Mouse (Mus musculus) CD4-positive, CD25-positive, alpha-beta regulatory T cell, adult 9 weeks (primary cell): ENCODE measurements around the gene Lrp3. TPM values are rescaled to one million over a fixed set of nuclear protein-coding genes. Genes with fewer than 3 reads are reported as not detected.

ENCODE experiments used
- polyA plus RNA-seq: library from polyadenylated mRNA; unstranded; fragments of 100-300 nt; shearing (Covaris generic); gene quantifications from one replicate; pipeline ENCODE4 v1.2.1, GENCODE M21; 2017

The Lrp3 gene
- polyA plus RNA-seq = 2.6 TPM

DNA sequence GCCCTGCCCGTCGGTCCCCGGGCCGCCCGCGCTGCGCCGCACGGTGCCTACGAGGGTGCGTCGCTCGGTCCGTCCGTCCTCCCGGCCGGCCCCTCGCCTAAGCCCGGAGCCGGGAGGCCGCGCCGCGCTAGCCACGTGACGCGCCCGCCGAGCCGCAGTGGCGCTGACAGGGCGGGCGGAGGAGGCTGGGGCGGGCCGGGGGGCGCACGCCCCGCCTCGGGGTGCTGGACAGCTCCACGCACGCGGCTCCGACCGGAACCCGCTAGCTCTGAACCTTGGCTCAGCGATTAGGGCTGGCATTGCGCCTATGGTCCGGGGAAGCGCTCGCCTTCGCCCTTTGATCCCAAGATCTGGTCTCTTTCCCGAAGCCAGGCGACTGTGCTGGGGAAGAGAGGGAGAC, at the start of gene Lrp3:
Lrp3 (minus strand) TSS at position 274 of the 400 bp plus-strand sequence.

DNA sequence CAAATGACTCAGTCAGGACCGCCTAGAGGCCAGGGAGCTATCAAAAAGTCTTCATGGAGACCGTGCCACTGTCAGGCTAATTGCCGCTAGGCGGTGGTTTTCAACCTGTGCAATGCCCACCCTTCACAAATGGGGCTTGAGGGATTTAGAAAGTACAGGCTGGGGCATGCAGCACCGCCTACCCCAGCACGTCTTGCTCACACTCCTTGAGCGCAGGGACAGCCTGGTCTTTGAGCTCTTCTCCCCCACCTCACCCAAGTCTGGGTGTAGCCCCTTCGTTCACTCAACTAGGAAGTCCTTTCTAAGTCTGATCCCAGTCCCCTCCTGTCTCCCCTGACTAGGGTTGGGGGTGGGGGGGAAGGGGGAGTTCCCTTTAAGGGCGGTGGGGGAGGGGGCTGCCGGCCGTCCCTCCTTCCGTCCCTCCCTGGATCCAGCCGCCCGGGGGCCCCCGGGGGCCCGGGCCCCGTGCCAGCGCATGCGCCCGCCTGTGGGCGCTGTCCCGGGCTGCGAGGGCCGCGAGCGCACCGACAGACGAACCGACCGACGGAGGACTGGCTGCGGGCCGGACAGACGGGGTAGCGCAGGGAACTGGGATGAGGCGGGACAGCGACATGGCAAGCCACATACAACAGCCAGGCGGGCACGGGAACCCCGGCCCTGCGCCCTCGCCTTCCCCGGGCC, 29.3 kb downstream of the Lrp3 start, which contains the start of gene Slc7a10:
Slc7a10 (plus strand) TSS at position 497 of the 681 bp plus-strand sequence.

Other genes with a start within 250 kb of the Lrp3 start
- gene Cebpg, start 158.9 kb downstream of the Lrp3 start, polyA plus RNA-seq = 6.0 TPM
- gene Cebpa, start 96.2 kb downstream of the Lrp3 start, polyA plus RNA-seq = 0.50 TPM
- gene Slc7a10, start 29.1 kb downstream of the Lrp3 start, polyA plus RNA-seq = 11.8 TPM
- 24.5 TPM for gene Gpatch1, start 102.9 kb upstream of the Lrp3 start, polyA plus RNA-seq
- gene Rhpn2, start 118.7 kb upstream of the Lrp3 start, polyA plus RNA-seq = 0.11 TPM
- 33.6 TPM for gene Faap24, start 181.3 kb upstream of the Lrp3 start, polyA plus RNA-seq
- 15.3 TPM for gene Cep89, start 181.5 kb upstream of the Lrp3 start, polyA plus RNA-seq
- gene Slc7a9, start 233.3 kb upstream of the Lrp3 start, polyA plus RNA-seq = not detected